Mouse (Mus musculus): ENCODE results near the gene Sidt1. TPM values are rescaled to one million over a fixed set of nuclear protein-coding genes. Genes with fewer than 3 reads are reported as not detected.

The Sidt1 gene
- under 1 TPM; 0.13 to 0.40 TPM for total RNA-seq (2023)

GRCm38 (mm10) chr16:44332861-44333284 lies at the start of gene Sidt1:
TSS of gene Sidt1 (minus strand) at chr16:44333196.

GRCm38 (mm10) chr16:44347071-44347901 lies 14.3 kb upstream of the Sidt1 start, which contains the start of gene Spice1:
TSS of gene Spice1 (plus strand) at chr16:44347121.

Other genes starting within 250 kb of the Sidt1 start
- 10 to 100 TPM; 91.5 to 91.9 TPM for gene Atp6v1a, start 193.5 kb downstream of the Sidt1 start, total RNA-seq (2023)
- 10 to 100 TPM; 30.1 to 37.7 TPM for gene Naa50, start 193.4 kb downstream of the Sidt1 start, total RNA-seq (2023)
- gene Usf3, start 159.9 kb downstream of the Sidt1 start, total RNA-seq (2023): 10 to 100 TPM; 28.5 to 28.9 TPM
- gene Spice1, start 13.9 kb upstream of the Sidt1 start, total RNA-seq (2023): 10 to 100 TPM in 1 of 2 experiments, 1 to 10 TPM in 1; 9.1 to 10.7 TPM
- gene Cfap44, start 61.6 kb upstream of the Sidt1 start, total RNA-seq (2023): not detected
- not detected for gene Boc, start 225.7 kb upstream of the Sidt1 start, total RNA-seq (2023)